Mouse (Mus musculus) right cerebral cortex, postnatal 36 days (tissue): Measurements from ENCODE around the gene Pex14.

Source experiments
- DNase-seq, 2 experiments: peaks; one replicate each; pipeline ENCODE4 v3.0.0; 2022; ENCODE audit warnings: low spot score in 2 of 2, mixed read lengths in 1 of 2

Pex14 gene

DNA sequence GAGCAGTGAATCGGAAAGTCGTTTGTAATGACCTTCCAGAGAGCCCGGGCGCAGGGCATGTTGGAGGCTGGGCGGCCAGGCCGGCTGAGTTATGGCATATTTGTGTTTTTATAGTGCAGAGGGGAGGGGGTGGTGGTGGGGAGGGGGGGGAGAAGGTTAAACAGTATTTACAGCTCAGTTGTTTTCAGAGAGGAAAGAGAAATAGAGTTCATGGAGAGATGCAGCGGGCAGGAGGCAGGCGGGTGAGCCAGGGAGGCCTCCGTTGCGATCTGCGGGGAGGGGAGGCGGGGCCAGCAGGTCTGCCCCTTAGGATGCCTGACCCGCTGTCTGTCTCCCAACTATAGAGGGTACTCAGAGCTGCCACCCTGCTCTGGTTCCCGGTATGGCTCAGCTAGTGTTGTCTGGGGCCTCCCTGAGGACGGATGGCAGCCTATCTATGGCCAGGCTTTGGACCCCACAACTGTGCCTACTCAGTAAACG lies 177.4 kb downstream of the Pex14 start:
- no peak for DNase-seq

DNA sequence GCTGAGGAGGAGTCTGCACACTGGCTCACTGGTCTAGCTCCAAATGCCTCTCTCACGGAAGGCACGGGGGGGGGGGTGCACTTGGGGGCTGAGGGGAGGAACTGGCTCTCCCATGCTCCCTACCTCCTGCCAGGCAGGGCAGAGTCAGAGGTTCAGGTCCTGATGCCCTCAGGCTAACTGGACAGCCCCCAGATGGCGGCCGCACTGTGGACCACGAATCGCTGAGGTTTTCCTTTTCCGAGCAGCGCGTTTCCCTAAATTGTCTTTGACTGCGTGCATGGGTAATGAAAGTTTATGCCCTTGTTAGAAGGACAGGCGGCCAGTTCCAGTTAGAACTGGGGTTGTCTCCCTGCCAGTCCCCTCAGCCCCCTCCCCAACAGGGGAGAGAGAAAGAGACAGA lies 179.1 kb downstream of the Pex14 start:
- no peak for DNase-seq

DNA sequence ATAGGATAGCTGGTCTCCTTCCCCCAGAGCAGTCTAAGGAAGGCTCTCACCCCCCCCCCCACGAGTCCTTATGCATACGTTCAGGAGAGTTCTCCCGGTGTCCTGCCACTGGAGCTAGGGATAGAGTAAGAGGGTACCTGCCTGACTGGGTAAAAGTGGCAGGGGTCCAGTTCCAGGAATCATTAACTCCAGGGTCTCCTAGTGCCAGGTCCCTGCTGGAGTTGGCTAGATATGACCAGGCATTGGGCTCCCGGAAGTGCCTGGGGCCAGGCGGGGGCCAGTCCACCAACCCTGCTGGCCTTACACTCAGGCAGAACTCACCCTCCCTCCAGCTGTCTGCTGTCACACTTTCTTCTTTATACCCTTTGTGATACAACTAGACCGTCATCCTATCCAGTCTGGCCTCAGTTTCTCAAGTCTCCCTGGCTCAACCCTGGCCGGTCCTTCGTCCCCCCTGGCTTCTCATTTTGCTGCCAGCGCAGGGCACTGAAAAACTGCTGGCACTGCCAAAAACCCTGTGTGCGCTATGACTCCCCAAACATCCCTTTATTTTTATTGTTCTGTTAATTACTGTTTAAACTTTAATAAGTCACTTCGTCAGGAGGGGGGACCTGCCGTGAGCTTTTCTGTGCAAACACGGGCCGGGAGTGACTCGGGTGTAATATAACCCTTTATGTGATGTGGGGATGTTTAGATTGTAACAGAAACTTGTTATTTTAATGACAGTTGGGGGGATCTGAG lies 180.8 kb downstream of the Pex14 start:
- no peak for DNase-seq

DNA sequence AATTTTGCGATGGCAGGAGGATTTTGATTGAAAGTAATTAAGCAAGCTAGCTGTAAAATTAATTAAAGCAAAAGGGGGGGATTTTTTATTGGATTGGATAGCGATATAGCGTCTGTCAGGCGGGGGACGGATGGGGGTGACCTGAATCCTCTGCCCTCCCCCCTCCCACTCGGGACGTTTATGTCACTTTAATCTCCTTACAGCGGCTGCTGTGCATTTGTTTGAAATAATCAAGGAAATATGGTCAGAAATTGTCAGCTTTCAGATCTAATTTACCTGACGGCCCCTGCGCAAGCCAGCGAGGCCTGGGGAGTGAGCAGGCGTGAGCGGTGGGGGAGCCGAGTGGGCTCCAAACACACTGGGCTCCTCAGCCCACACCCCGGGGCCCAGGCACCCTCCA lies 183.8 kb downstream of the Pex14 start:
- DNase-seq, result no peak

DNA sequence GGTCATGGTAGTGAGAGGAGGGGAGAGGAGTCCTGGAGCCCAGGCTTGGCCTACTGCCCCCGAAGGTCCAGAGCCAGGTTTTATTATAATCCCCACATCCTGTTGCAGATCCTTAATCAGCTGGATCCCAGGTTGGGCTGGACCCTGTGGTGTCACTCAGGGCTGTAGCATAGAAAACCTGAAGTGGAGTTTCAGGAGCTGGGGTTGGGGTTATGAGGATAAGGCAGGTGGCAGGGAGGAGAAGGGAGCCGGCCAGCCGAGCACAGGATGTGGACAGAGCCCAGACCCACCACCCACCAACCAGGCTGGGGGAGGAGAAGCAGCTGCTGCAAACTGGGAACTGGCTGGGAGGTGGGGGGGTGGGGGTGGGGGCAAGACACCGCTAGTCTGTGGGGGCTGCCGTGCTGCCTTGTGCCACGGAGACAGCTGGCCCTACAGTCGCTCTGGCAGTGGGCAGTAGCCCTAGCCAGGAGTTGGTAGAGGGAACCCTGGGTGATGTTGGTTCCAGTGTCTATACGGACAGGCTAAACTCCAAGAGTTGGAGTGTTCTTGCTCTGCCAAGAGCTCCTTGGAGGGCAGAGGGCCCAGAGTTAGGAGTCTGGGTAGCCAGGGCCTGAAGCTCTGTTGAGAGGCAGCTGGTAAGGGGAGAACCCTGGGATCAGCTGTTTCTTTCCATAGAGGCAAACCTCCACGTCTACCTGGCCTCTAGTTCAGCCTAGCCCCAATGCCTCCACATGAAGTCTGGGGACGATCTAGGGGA lies 184.6 kb downstream of the Pex14 start:
- no peak for DNase-seq

DNA sequence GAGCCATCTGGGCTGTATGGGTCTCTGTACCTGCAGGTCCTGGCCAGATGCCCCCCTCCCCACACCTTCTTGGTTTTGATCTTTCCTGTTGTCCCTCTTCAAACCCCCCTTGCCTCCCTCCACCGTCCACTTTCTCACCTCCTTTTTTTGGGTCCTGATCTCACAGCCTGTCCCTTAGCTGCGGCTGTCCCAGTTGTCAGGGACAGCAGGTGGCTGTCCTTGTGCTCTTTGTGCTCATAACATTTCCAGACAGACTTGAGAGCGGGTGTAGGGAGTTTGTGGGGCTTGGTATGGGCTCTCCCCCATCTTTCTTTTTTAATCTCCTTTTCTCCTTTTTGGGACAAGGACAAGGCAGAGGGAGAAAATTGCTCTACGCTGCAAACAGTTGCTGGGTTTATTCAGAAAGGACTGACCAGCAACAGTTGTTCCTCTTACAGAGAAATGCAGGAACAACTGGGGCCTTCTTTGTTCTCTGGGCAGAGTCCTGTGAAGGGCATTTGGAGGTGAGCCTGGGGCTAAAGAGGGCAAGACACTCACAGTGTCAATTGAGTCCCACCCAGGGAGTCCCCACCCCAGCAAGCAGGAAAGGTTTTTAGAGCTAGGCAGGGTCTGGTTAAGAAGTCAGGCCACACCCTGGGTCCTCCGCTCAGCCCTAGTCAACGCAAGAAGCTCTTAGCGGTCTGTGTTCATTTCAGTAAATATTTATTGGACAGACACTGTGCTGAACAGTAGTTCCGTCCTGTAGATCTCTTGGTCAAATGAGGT lies 186.7 kb downstream of the Pex14 start:
- no peak for DNase-seq

DNA sequence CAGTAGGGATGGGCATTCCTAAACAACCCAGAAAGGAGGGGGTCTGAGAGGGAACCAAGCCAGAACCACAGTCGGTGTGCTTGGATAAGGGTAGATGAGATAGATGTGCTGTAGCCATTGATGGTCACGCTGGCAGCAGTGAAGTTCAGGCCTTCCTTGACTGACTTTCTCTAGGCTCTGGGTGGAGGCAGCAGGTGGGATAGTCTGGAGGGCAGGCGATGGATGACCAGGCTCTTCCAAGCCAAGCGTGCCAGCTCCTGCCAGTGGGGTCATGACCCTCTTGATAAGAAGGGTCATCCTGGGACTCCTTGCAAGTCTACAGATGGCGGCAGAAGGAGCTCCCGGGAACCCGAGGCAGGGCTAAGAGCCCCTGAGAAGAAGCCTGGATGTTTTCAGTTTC lies 187.5 kb downstream of the Pex14 start:
- no peak for DNase-seq
